Mouse (Mus musculus) liver (tissue): Measurements from ENCODE around the gene Dhx29.
"Not testable (repeated sequence)": the region's sequence is repeated elsewhere in the genome, so short reads cannot be mapped to it uniquely, and the experiment has no call there.

Experiments used
- DNase-seq: peaks from one replicate; pipeline ENCODE4 v3.0.0-alpha.2; 2020; ENCODE audit warnings: mixed read lengths

Gene Dhx29

GRCm38 (mm10) chr13:112987991-112988390 is 60.7 kb downstream of the Dhx29 start:
- no peak for DNase-seq

GRCm38 (mm10) chr13:112988866-112989265 is 61.6 kb downstream of the Dhx29 start:
- no peak for DNase-seq

- DNase-seq: no peak
Observed at GRCm38 (mm10) chr13:112989541-112989940, 62.3 kb downstream of the Dhx29 start.

GRCm38 (mm10) chr13:112990346-112990745 is 63.1 kb downstream of the Dhx29 start:
- no peak for DNase-seq

GRCm38 (mm10) chr13:112993531-112994152 is 66.4 kb downstream of the Dhx29 start, which contains the start of gene Mcidas:
Gene Mcidas, plus strand, starts transcription at chr13:112993845.
- DNase-seq: no peak

- DNase-seq: peak; percentile 46
Observed at GRCm38 (mm10) chr13:112994191-112994590, 66.9 kb downstream of the Dhx29 start.

GRCm38 (mm10) chr13:112996407-112996806 is 69.2 kb downstream of the Dhx29 start:
- DNase-seq: no peak

GRCm38 (mm10) chr13:112997369-112997768 is 70.1 kb downstream of the Dhx29 start:
- no peak for DNase-seq

- no peak for DNase-seq
Observed at GRCm38 (mm10) chr13:112998427-112999201, 71.4 kb downstream of the Dhx29 start.

- DNase-seq: no peak
Observed at GRCm38 (mm10) chr13:113000090-113000489, 72.8 kb downstream of the Dhx29 start.

GRCm38 (mm10) chr13:113000576-113001318 is 73.5 kb downstream of the Dhx29 start:
- DNase-seq: no peak

GRCm38 (mm10) chr13:113012683-113013082 is 85.4 kb downstream of the Dhx29 start:
- DNase-seq: no peak

GRCm38 (mm10) chr13:113013174-113013953 is 86.1 kb downstream of the Dhx29 start:
- not testable (repeated sequence) for DNase-seq
